Mouse (Mus musculus) MEL (cell line): ENCODE results near the gene Cpd. TPM values are rescaled to one million over a fixed set of nuclear protein-coding genes. Genes with fewer than 3 reads are reported as not detected.

Source experiments
- DNase-seq: peaks from one replicate; pipeline ENCODE4 v3.0.0; 2011; ENCODE audit warnings: low read depth, low spot score
- H3K27ac ChIP-seq: 2 replicates; pipeline ENCODE4 v1.5.1; 2012; ENCODE audit warnings: low read depth, mild to moderate bottlenecking, control low read depth, low read length, moderate library complexity; ENCODE audit not compliant: control insufficient read depth
- H3K27me3 ChIP-seq, 2 experiments: fragments of 150-350 bp in 1 of 2; sonication (generic) in 1 of 2; 2 replicates each; pipeline ENCODE4 v1.6.1; 2012; ENCODE audit warnings: low read length in 2 of 2, mild to moderate bottlenecking in 2 of 2, improper control_type of control experiment in 1 of 2, moderate library complexity in 1 of 2; ENCODE audit not compliant: insufficient read depth in 2 of 2, control insufficient read depth in 1 of 2
- H3K36me3 ChIP-seq, 2 experiments: 2 replicates each; pipeline ENCODE4 v1.6.1; 2012 to 2014; ENCODE audit warnings: low read length in 2 of 2, improper control_type of control experiment in 1 of 2, inconsistent platforms in 1 of 2, mild to moderate bottlenecking in 1 of 2; ENCODE audit not compliant: insufficient read depth in 2 of 2, control insufficient read depth in 1 of 2
- H3K4me1 ChIP-seq, 2 experiments: fragments of 150-350 bp in 1 of 2; sonication (generic) in 1 of 2; 2 replicates each; pipeline ENCODE4 v1.6.1; 2012; ENCODE audit warnings: low read length in 2 of 2, improper control_type of control experiment in 1 of 2, mild to moderate bottlenecking in 1 of 2; ENCODE audit not compliant: insufficient read depth in 2 of 2, control insufficient read depth in 1 of 2
- H3K4me3 ChIP-seq, 2 experiments: fragments of 150-350 bp in 1 of 2; sonication (generic) in 1 of 2; 2 replicates each; pipeline ENCODE4 v1.5.1; 2012; ENCODE audit warnings: low read depth in 2 of 2, low read length in 2 of 2, mild to moderate bottlenecking in 2 of 2, moderate library complexity in 2 of 2, control low read depth in 1 of 2, improper control_type of control experiment in 1 of 2; ENCODE audit not compliant: control insufficient read depth in 1 of 2, insufficient read depth in 1 of 2
- H3K79me2 ChIP-seq: 2 replicates; pipeline ENCODE4 v1.6.1; 2012; ENCODE audit warnings: mild to moderate bottlenecking, low read length, moderate library complexity; ENCODE audit not compliant: control insufficient read depth, poor library complexity, insufficient read depth
- H3K9ac ChIP-seq: 2 replicates; pipeline ENCODE4 v1.6.1; 2012; ENCODE audit warnings: low read depth, mild to moderate bottlenecking, control low read depth, low read length, moderate library complexity; ENCODE audit not compliant: control insufficient read depth, poor library complexity, severe bottlenecking
- H3K9me3 ChIP-seq: fragments of 150-350 bp; sonication (generic); replicated peaks from 2 replicates; pipeline ENCODE4 v1.6.1; 2012; ENCODE audit warnings: mild to moderate bottlenecking, low read length, improper control_type of control experiment, moderate library complexity; ENCODE audit not compliant: insufficient read depth
- CTCF ChIP-seq, 3 experiments: IDR thresholded peaks in 2 of 3; conservative IDR thresholded peaks in 1 of 3; 2 replicates each; pipeline ENCODE4 v1.5.1; 2011 to 2012; ENCODE audit warnings: low read length in 3 of 3, low read depth in 2 of 3, mild to moderate bottlenecking in 2 of 3, improper control_type of control experiment in 1 of 3, inconsistent platforms in 1 of 3, mixed read lengths in 1 of 3, moderate library complexity in 1 of 3; ENCODE audit not compliant: control insufficient read depth in 1 of 3, insufficient read depth in 1 of 3, poor library complexity in 1 of 3, severe bottlenecking in 1 of 3
- ELF1 ChIP-seq: IDR thresholded peaks from 2 replicates; pipeline ENCODE4 v1.6.1; 2014; ENCODE audit warnings: low read depth, mild to moderate bottlenecking, inconsistent platforms, low read length, improper control_type of control experiment, moderate library complexity
- ETS1 ChIP-seq: IDR thresholded peaks from 2 replicates; pipeline ENCODE4 v1.6.1; 2012; ENCODE audit warnings: low read depth, mild to moderate bottlenecking, inconsistent platforms, low read length, improper control_type of control experiment, moderate library complexity
- GABPA ChIP-seq: IDR thresholded peaks from 2 replicates; pipeline ENCODE4 v1.6.1; 2012; ENCODE audit warnings: low read depth, mild to moderate bottlenecking, inconsistent platforms, low read length, improper control_type of control experiment, moderate library complexity
- GATA1 ChIP-seq: IDR thresholded peaks from 2 replicates; pipeline ENCODE4 v1.6.1; 2011; ENCODE audit warnings: low read depth, low read length, improper control_type of control experiment
- HCFC1 ChIP-seq: IDR thresholded peaks from 2 replicates; pipeline ENCODE4 v1.6.1; 2012; ENCODE audit warnings: low read depth, mild to moderate bottlenecking, inconsistent platforms, low read length, improper control_type of control experiment, moderate library complexity
- JUND ChIP-seq: IDR thresholded peaks from 2 replicates; pipeline ENCODE4 v1.6.1; 2011; ENCODE audit warnings: low read depth, mild to moderate bottlenecking, improper control_type of control experiment, low read length
- KAT2A ChIP-seq: conservative IDR thresholded peaks from 2 replicates; pipeline ENCODE4 v1.6.1; 2012; ENCODE audit warnings: low read depth, low read length, improper control_type of control experiment, inconsistent platforms
- MAFK ChIP-seq: IDR thresholded peaks from 2 replicates; pipeline ENCODE4 v1.6.1; 2011; ENCODE audit warnings: low read depth, mild to moderate bottlenecking, low read length, improper control_type of control experiment, borderline replicate concordance
- MAX ChIP-seq: IDR thresholded peaks from 2 replicates; pipeline ENCODE4 v1.6.1; 2011; ENCODE audit warnings: low read length, improper control_type of control experiment
- MAZ ChIP-seq: IDR thresholded peaks from 2 replicates; pipeline ENCODE4 v1.6.1; 2012; ENCODE audit warnings: low read depth, mild to moderate bottlenecking, inconsistent platforms, low read length, improper control_type of control experiment
- MYB ChIP-seq: IDR thresholded peaks from 2 replicates; pipeline ENCODE4 v1.6.1; 2011; ENCODE audit warnings: mild to moderate bottlenecking, low read depth, low read length, improper control_type of control experiment
- MYC ChIP-seq: IDR thresholded peaks from 2 replicates; pipeline ENCODE4 v1.6.1; 2011; ENCODE audit warnings: low read depth, mild to moderate bottlenecking, low read length, improper control_type of control experiment, moderate library complexity
- NRF1 ChIP-seq: IDR thresholded peaks from 2 replicates; pipeline ENCODE4 v1.6.1; 2014; ENCODE audit warnings: low read depth, mild to moderate bottlenecking, inconsistent platforms, low read length, improper control_type of control experiment, moderate library complexity; ENCODE audit not compliant: poor library complexity, insufficient read depth, severe bottlenecking
- POLR2A ChIP-seq, 2 experiments: IDR thresholded peaks; 2 replicates each; pipeline ENCODE4 v1.6.1; 2011 to 2012; ENCODE audit warnings: low read length in 2 of 2, mild to moderate bottlenecking in 2 of 2, control low read depth in 1 of 2, improper control_type of control experiment in 1 of 2, low read depth in 1 of 2, moderate library complexity in 1 of 2; ENCODE audit not compliant: control insufficient read depth in 1 of 2, insufficient read depth in 1 of 2, poor library complexity in 1 of 2
- POLR2AphosphoS2 ChIP-seq: IDR thresholded peaks from 2 replicates; pipeline ENCODE4 v1.6.1; 2011; ENCODE audit warnings: low read length, improper control_type of control experiment
- RCOR1 ChIP-seq: IDR thresholded peaks from 2 replicates; pipeline ENCODE4 v1.6.1; 2012; ENCODE audit warnings: low read depth, mild to moderate bottlenecking, inconsistent platforms, low read length, improper control_type of control experiment
- SIN3A ChIP-seq: IDR thresholded peaks from 2 replicates; pipeline ENCODE4 v1.6.1; 2012; ENCODE audit warnings: low read length, improper control_type of control experiment, inconsistent platforms
- TAL1 ChIP-seq: IDR thresholded peaks from 2 replicates; pipeline ENCODE4 v1.6.1; 2012; ENCODE audit warnings: mild to moderate bottlenecking, inconsistent platforms, low read length, moderate library complexity, mixed read lengths
- TBP ChIP-seq: IDR thresholded peaks from 2 replicates; pipeline ENCODE4 v1.8.0; 2011; ENCODE audit warnings: low read depth, low read length, improper control_type of control experiment
- TCF12 ChIP-seq: IDR thresholded peaks from 2 replicates; pipeline ENCODE4 v1.6.1; 2014; ENCODE audit warnings: low read depth, mild to moderate bottlenecking, inconsistent platforms, low read length, improper control_type of control experiment, moderate library complexity
- UBTF ChIP-seq: IDR thresholded peaks from 2 replicates; pipeline ENCODE4 v1.6.1; 2012; ENCODE audit warnings: low read depth, mild to moderate bottlenecking, inconsistent platforms, low read length, improper control_type of control experiment, moderate library complexity, borderline replicate concordance; ENCODE audit not compliant: insufficient read depth
- ZC3H11A ChIP-seq: IDR thresholded peaks from 2 replicates; pipeline ENCODE4 v1.6.1; 2012; ENCODE audit warnings: low read depth, mild to moderate bottlenecking, inconsistent platforms, low read length, improper control_type of control experiment
- ZKSCAN1 ChIP-seq: IDR thresholded peaks from 2 replicates; pipeline ENCODE4 v1.6.1; 2012; ENCODE audit warnings: low read depth, mild to moderate bottlenecking, inconsistent platforms, low read length, improper control_type of control experiment, moderate library complexity
- ZNF384 ChIP-seq: IDR thresholded peaks from 2 replicates; pipeline ENCODE4 v1.6.1; 2012; ENCODE audit warnings: low read depth, mild to moderate bottlenecking, inconsistent platforms, low read length, improper control_type of control experiment
- polyA plus RNA-seq, 2 experiments: library from polyadenylated mRNA; stranded (reverse) in 1 of 2; unstranded in 1 of 2; fragments of >175 nt in 1 of 2; fragments of >200 nt in 1 of 2; gene quantifications; 2 replicates each; pipeline versions ENCODE4 v1.2.1 to v1.2.4; 2012; ENCODE audit warnings: low replicate concordance in 2 of 2, low read depth in 1 of 2; ENCODE audit not compliant: insufficient read length in 2 of 2, insufficient read depth in 1 of 2, missing spikeins in 1 of 2
- total RNA-seq: library from RNA; depleted of rRNA; stranded (reverse); fragments of 300-350 nt; gene quantifications from 2 replicates; pipeline ENCODE4 v1.2.3, GENCODE M21; 2012

Cpd gene
- total and polyA plus RNA-seq, 3 experiments = 7.5 to 14.6 TPM; not detected in 1

GRCm38 (mm10) chr11:76808550-76808949 is 38.3 kb downstream of the Cpd start:
- Histone ChIP-seq H3K27ac (no peak overlapping the region), H3K4me3 (no peak overlapping the region), H3K9ac (no peak overlapping the region), H3K79me2 (no peaks in the 10 kb centered on the region), H3K4me1 (no peaks in the 10 kb centered on the region), H3K36me3 (no peaks in the 10 kb centered on the region; a peak in 2 of 4 replicates), H3K27me3 (no peaks in the 10 kb centered on the region), H3K9me3 (no peaks in the 10 kb centered on the region)
- TF ChIP-seq MYC (no peak), GABPA (no peak), POLR2A (IDR thresholded peaks at IDR 0.05; ENCODE audit: control insufficient read depth in 1 of 2, insufficient read depth in 1 of 2, low read depth in 1 of 2, low read length in 2 of 2, poor library complexity in 1 of 2) (no peak), JUND (no peak), KAT2A (no peak), TAL1 (no peak), MYB (no peak), MAFK (no peak), UBTF (no peak), RCOR1 (no peak), TBP (no peak), ETS1 (no peak), POLR2AphosphoS2 (no peak), HCFC1 (no peak), ELF1 (no peak)
- no peak for DNase-seq

DNA sequence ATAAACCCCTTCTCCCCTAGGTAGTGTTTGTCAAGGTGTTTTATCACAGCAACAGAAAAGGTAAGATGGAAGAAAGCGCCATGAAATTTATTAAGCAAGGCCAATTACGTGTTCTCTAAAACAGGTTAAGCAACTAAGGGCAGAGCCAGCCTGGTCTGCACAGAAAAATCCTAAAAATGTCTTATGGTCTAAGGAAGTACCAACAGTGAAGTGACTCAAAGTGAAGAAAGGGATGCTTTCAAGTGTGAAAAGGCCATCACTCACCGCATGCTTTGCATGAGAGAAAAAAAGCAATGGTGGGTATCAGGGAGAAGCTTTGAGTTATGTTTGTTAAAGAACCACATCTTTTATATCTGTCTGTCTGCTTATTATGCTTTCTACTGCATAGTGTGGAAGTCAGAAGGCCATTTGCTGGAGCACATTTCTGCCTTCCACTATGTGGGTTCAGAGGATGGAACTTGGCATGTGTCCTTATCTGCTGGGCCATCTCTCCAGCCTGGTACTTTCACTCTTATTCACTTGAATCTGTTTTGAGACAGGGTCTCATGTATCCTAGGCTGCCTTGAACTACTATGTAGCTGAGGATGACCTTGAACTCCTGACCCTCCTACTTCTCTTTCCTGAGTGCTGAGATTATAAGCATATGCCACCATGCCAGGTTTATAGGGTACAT is 39.7 kb downstream of the Cpd start:
- TF ChIP-seq MAZ (no peak), TCF12 (no peak), ZC3H11A (no peak), ETS1 (no peak), JUND (no peak), MAX (no peak), NRF1 (no peak), POLR2A (IDR thresholded peaks at IDR 0.05; ENCODE audit: control insufficient read depth in 1 of 2, insufficient read depth in 1 of 2, low read depth in 1 of 2, low read length in 2 of 2, poor library complexity in 1 of 2) (no peak), SIN3A (no peak), CTCF (IDR thresholded peaks at IDR 0.05 in 2 of 3, conservative IDR thresholded peaks at IDR 0.05 in 1 of 3; ENCODE audit: control insufficient read depth in 1 of 3, insufficient read depth in 1 of 3, low read depth in 2 of 3, low read length in 3 of 3, poor library complexity in 1 of 3, severe bottlenecking in 1 of 3) (no peak), KAT2A (no peak), ZNF384 (no peak), ZKSCAN1 (no peak), ELF1 (no peak), RCOR1 (no peak), GATA1 (no peak), MYB (no peak), TAL1 (no peak)
- DNase-seq = no peak

More for the DNA sequence above, 39.7 kb downstream of the Cpd start:
- H3K9ac ChIP-seq = no peak overlapping the region
- no peak overlapping the region for H3K27ac ChIP-seq
- no peak overlapping the region for H3K4me3 ChIP-seq
- no peaks in the 10 kb centered on the region for H3K79me2 ChIP-seq
- H3K36me3 ChIP-seq = no peaks in the 10 kb centered on the region; a peak in 2 of 4 replicates
- H3K9me3 ChIP-seq = no peaks in the 10 kb centered on the region
- H3K4me1 ChIP-seq = no peaks in the 10 kb centered on the region
- H3K27me3 ChIP-seq = no peaks in the 10 kb centered on the region
